Mouse (Mus musculus): ENCODE measurements at regions not wholly inside any gene's neighbourhood (a gene's known extent, or its start where the extent isn't known, plus 50 kb on each side); places are given as distances from the start of the nearest gene placed in this dataset.

DNA sequence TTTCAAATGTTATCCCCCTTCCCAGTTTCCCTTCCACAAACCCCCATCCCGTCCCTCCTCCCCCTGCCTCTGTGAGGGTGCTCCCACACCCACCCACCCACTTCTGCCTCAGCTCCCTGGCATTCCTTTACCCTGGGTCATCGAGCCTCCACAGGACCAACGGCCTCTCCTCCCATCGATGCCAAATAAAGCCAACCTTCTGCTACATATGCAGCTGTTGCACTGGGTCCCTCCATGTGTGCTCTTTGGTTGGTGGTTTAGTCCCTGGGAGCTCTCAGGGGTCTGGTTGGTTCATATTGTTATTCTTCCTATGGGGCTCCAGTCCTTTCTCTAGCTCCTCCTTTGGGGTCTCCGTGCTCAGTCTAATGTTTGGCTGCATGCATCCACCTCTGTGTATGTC, 704.5 kb upstream of the Gm19410 start:
- no peak for TF ChIP-seq CTCF (conservative IDR thresholded peaks at IDR 0.05; ENCODE audit: low read length)
- TF ChIP-seq NANOG (IDR thresholded peaks at IDR 0.05; ENCODE audit: borderline replicate concordance, low read length), result no peak

All from E14TG2a.4 (cell line).